Mouse (Mus musculus) heart, adult 8-10 months (tissue): ENCODE measurements at regions not wholly inside any gene's neighbourhood (a gene's known extent, or its start where the extent isn't known, plus 50 kb on each side); places are given as distances from the start of the nearest gene placed in this dataset.
A peak's percentile ranks its signal among the peaks of the same experiment; 100 is the strongest.

Source experiments
- DNase-seq: peaks from one replicate; pipeline ENCODE4 v3.0.0; 2022; ENCODE audit warnings: low spot score

GRCm38 (mm10) chrX:96876239-96876638, 163.0 kb downstream of the Gpr165 start:
- no peak for DNase-seq

GRCm38 (mm10) chrX:96878721-96879120, 165.5 kb downstream of the Gpr165 start:
- no peak for DNase-seq

GRCm38 (mm10) chrX:96879154-96879553, 165.9 kb downstream of the Gpr165 start:
- DNase-seq = no peak

DNA sequence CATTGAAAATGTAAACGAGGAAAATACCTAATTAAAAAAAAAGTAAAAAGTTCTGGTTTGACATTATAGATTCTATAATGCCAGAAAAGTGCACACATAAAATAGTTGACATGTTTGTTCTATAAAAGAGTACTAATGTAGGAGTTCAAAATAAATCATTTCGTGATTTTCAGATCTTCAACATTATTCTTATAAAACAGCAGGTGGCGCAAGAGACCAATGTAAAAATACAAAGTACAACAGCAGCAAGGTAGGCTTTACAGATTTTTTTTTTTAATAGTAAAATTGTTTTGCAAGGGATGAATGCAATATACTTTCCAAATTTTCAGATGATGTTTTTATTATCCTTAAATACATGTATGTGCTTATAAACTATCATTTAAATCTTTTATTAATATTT, 171.8 kb upstream of the Pgr15l start:
- DNase-seq = peak; percentile 6
